Mouse (Mus musculus) adrenal gland, adult 2 months (tissue): ENCODE data around the gene Sult1a1. TPM values are rescaled to one million over a fixed set of nuclear protein-coding genes. Genes with fewer than 3 reads are reported as not detected.
A peak's percentile ranks its signal among the peaks of the same experiment; 100 is the strongest.
"Not testable (repeated sequence)": the region's sequence is repeated elsewhere in the genome, so short reads cannot be mapped to it uniquely, and the experiment has no call there.

Experiments
- DNase-seq: peaks from one replicate; pipeline ENCODE4 v3.0.0; 2021
- polyA plus RNA-seq: library from polyadenylated mRNA; depleted of rRNA; stranded (reverse); fragments of >200 nt; gene quantifications from 2 replicates; pipeline ENCODE4 v1.2.3, GENCODE M21; 2012
- total RNA-seq, 2 experiments: library from RNA; stranded (reverse); gene quantifications; 2 replicates each; pipeline ENCODE4 v1.2.3; 2021

Sult1a1 gene
- total and polyA plus RNA-seq, 3 experiments: 29.3 to 52.7 (median 48.1) TPM

- DNase-seq: no peak
Measured at GRCm38 (mm10) chr7:126696886-126697285, 20.7 kb upstream of the Sult1a1 start.

- no peak for DNase-seq
Measured at GRCm38 (mm10) chr7:126696303-126696702, 20.1 kb upstream of the Sult1a1 start.

GRCm38 (mm10) chr7:126695631-126696207 lies 19.5 kb upstream of the Sult1a1 start, which contains the start of gene Slx1b:
Slx1b (minus strand) TSS chr7:126695784.
- DNase-seq: peak; percentile 97

- peak; percentile 82 for DNase-seq
Measured at GRCm38 (mm10) chr7:126695210-126695611, 19.0 kb upstream of the Sult1a1 start, which contains the start of gene Bola2. Bola2 (plus strand) TSS chr7:126695401.

- no peak for DNase-seq
Measured at GRCm38 (mm10) chr7:126694441-126695051, 18.3 kb upstream of the Sult1a1 start.

- no peak for DNase-seq
Measured at GRCm38 (mm10) chr7:126693781-126694180, 17.5 kb upstream of the Sult1a1 start.

- peak; percentile 86 for DNase-seq
Measured at GRCm38 (mm10) chr7:126693256-126693655, 17.0 kb upstream of the Sult1a1 start.

- no peak for DNase-seq
Measured at GRCm38 (mm10) chr7:126692426-126692825, 16.2 kb upstream of the Sult1a1 start.

GRCm38 (mm10) chr7:126691676-126692075 lies 15.4 kb upstream of the Sult1a1 start:
- no peak for DNase-seq

- DNase-seq: no peak
Measured at GRCm38 (mm10) chr7:126690737-126691136, 14.5 kb upstream of the Sult1a1 start.

GRCm38 (mm10) chr7:126689021-126689420 lies 12.8 kb upstream of the Sult1a1 start:
- DNase-seq: no peak

GRCm38 (mm10) chr7:126688156-126688555 lies 11.9 kb upstream of the Sult1a1 start:
- DNase-seq: not testable (repeated sequence)

- no peak for DNase-seq
Measured at GRCm38 (mm10) chr7:126681221-126681620, 5.0 kb upstream of the Sult1a1 start.

- DNase-seq: no peak
Measured at GRCm38 (mm10) chr7:126679683-126680082, 3.5 kb upstream of the Sult1a1 start.

GRCm38 (mm10) chr7:126678545-126679341 lies 2.5 kb upstream of the Sult1a1 start:
- no peak for DNase-seq

GRCm38 (mm10) chr7:126676631-126677220 lies 494 bp upstream of the Sult1a1 start:
- DNase-seq: no peak

- DNase-seq: no peak
Measured at GRCm38 (mm10) chr7:126675104-126675503, 1.1 kb downstream of the Sult1a1 start.

GRCm38 (mm10) chr7:126672111-126672510 lies 4.1 kb downstream of the Sult1a1 start:
- no peak for DNase-seq

- no peak for DNase-seq
Measured at GRCm38 (mm10) chr7:126670152-126670551, 6.1 kb downstream of the Sult1a1 start.

GRCm38 (mm10) chr7:126668452-126668851 lies 7.8 kb downstream of the Sult1a1 start:
- DNase-seq: no peak

GRCm38 (mm10) chr7:126667495-126668090 lies 8.6 kb downstream of the Sult1a1 start:
- DNase-seq: no peak

GRCm38 (mm10) chr7:126665269-126665668 lies 11.0 kb downstream of the Sult1a1 start:
- DNase-seq: peak; percentile 66
